Mouse (Mus musculus) cortical plate, adult 2 months (tissue): ENCODE data around the gene Cacna1f. TPM values are rescaled to one million over a fixed set of nuclear protein-coding genes. Genes with fewer than 3 reads are reported as not detected.
A peak's percentile ranks its signal among the peaks of the same experiment; 100 is the strongest.

Source experiments
- H3K27ac ChIP-seq: fragments of 200-500 bp; 2 replicates; pipeline ENCODE4 v1.5.1; 2012; ENCODE audit warnings: low read length, control low read depth, inconsistent platforms; ENCODE audit not compliant: insufficient read depth
- H3K4me1 ChIP-seq: fragments of 200-500 bp; 2 replicates; pipeline ENCODE4 v1.6.1; 2011; ENCODE audit warnings: low read length; ENCODE audit not compliant: control insufficient read depth, insufficient read depth
- H3K4me3 ChIP-seq: fragments of 200-500 bp; 2 replicates; pipeline ENCODE4 v1.5.1; 2011; ENCODE audit warnings: mild to moderate bottlenecking, low read length, control low read depth; ENCODE audit not compliant: insufficient read depth
- CTCF ChIP-seq: fragments of 200-500 bp; IDR thresholded peaks from 2 replicates; pipeline ENCODE4 v1.5.1; 2011; ENCODE audit warnings: mild to moderate bottlenecking, control low read depth, low read length; ENCODE audit not compliant: insufficient read depth; ENCODE audit errors: extremely low read depth
- POLR2A ChIP-seq: fragments of 200-500 bp; IDR thresholded peaks from 2 replicates; pipeline ENCODE4 v1.6.1; 2011; ENCODE audit warnings: mild to moderate bottlenecking, low read length, control low read depth; ENCODE audit not compliant: insufficient read depth; ENCODE audit errors: extremely low read depth
- polyA plus RNA-seq: library from polyadenylated mRNA; depleted of rRNA; stranded (reverse); fragments of >200 nt; gene quantifications from 2 replicates; pipeline ENCODE4 v1.2.3, GENCODE M21; 2012; rRNA removed

Cacna1f gene
- polyA plus RNA-seq = 0.17 and 0.26 TPM in 2 replicates

GRCm38 (mm10) chrX:7606783-7607182 lies at the start of gene Cacna1f:
Gene Cacna1f, plus strand, starts transcription at chrX:7607083.
- no peak within 1 kb of the TSS for H3K4me3 ChIP-seq
- H3K4me1 ChIP-seq = 0 out of 2 replicates have a peak, but pooled peaks cover 2% of the 10 kb centered on the region
- TF ChIP-seq POLR2A = no peak
- no peak for TF ChIP-seq CTCF
- no peak within 1 kb of the TSS for H3K27ac ChIP-seq

GRCm38 (mm10) chrX:7563076-7563475 lies 43.8 kb upstream of the Cacna1f start:
- no peak overlapping the region for H3K27ac ChIP-seq
- TF ChIP-seq POLR2A (no peak), CTCF (no peak)
- no peak overlapping the region for H3K4me3 ChIP-seq
- H3K4me1 ChIP-seq = no peaks in the 10 kb centered on the region

- H3K4me1 ChIP-seq = no peaks in the 10 kb centered on the region
- H3K27ac ChIP-seq = no peak overlapping the region
- TF ChIP-seq CTCF (no peak), POLR2A (no peak)
- no peak overlapping the region for H3K4me3 ChIP-seq
Measured at GRCm38 (mm10) chrX:7566352-7566751, 40.5 kb upstream of the Cacna1f start.

- Histone ChIP-seq H3K4me3 (no peak overlapping the region), H3K4me1 (peaks cover 1% of the 10 kb centered on the region; the same call in 1 of the 2 replicates), H3K27ac (no peak overlapping the region)
- TF ChIP-seq POLR2A (no peak), CTCF (no peak)
Measured at GRCm38 (mm10) chrX:7567491-7567890, 39.4 kb upstream of the Cacna1f start.

- H3K4me1 ChIP-seq = peaks cover 5% of the 10 kb centered on the region; the same call in 1 of the 2 replicates
- H3K27ac ChIP-seq = no peak overlapping the region
- no peak overlapping the region for H3K4me3 ChIP-seq
- no peak for TF ChIP-seq POLR2A
- TF ChIP-seq CTCF = no peak
Measured at GRCm38 (mm10) chrX:7570481-7571175, 36.3 kb upstream of the Cacna1f start.

GRCm38 (mm10) chrX:7571565-7572136 lies 35.2 kb upstream of the Cacna1f start:
- Histone ChIP-seq H3K27ac (no peak overlapping the region), H3K4me1 (peaks cover 5% of the 10 kb centered on the region; the same call in 1 of the 2 replicates), H3K4me3 (no peak overlapping the region)
- TF ChIP-seq POLR2A (no peak), CTCF (no peak)

GRCm38 (mm10) chrX:7572466-7572865 lies 34.4 kb upstream of the Cacna1f start:
- Histone ChIP-seq H3K27ac (no peak overlapping the region), H3K4me3 (no peak overlapping the region), H3K4me1 (peaks cover 5% of the 10 kb centered on the region; the same call in 1 of the 2 replicates)
- TF ChIP-seq POLR2A (no peak), CTCF (no peak)

- TF ChIP-seq POLR2A (no peak), CTCF (no peak)
- Histone ChIP-seq H3K27ac (peak within 1 kb of the TSS; percentile 91), H3K4me3 (peak within 1 kb of the TSS; percentile 55), H3K4me1 (peaks cover 5% of the 10 kb centered on the region; the same call in 1 of the 2 replicates)
Measured at GRCm38 (mm10) chrX:7573176-7574086, 33.5 kb upstream of the Cacna1f start, which contains the start of gene Foxp3. Gene Foxp3, plus strand, starts transcription at chrX:7573644.
